Mouse (Mus musculus) adrenal gland, adult 2 months (tissue): Measurements from ENCODE around the gene Rgs12. TPM values are rescaled to one million over a fixed set of nuclear protein-coding genes. Genes with fewer than 3 reads are reported as not detected.
A peak's percentile ranks its signal among the peaks of the same experiment; 100 is the strongest.

Experiments used
- DNase-seq: peaks from one replicate; pipeline ENCODE4 v3.0.0; 2021
- polyA plus RNA-seq: library from polyadenylated mRNA; depleted of rRNA; stranded (reverse); fragments of >200 nt; gene quantifications from 2 replicates; pipeline ENCODE4 v1.2.3, GENCODE M21; 2012
- total RNA-seq, 2 experiments: library from RNA; stranded (reverse); gene quantifications; 2 replicates each; pipeline ENCODE4 v1.2.3; 2021

Gene Rgs12
- total and polyA plus RNA-seq, 3 experiments: 15.0 to 39.2 (median 25.8) TPM

DNA sequence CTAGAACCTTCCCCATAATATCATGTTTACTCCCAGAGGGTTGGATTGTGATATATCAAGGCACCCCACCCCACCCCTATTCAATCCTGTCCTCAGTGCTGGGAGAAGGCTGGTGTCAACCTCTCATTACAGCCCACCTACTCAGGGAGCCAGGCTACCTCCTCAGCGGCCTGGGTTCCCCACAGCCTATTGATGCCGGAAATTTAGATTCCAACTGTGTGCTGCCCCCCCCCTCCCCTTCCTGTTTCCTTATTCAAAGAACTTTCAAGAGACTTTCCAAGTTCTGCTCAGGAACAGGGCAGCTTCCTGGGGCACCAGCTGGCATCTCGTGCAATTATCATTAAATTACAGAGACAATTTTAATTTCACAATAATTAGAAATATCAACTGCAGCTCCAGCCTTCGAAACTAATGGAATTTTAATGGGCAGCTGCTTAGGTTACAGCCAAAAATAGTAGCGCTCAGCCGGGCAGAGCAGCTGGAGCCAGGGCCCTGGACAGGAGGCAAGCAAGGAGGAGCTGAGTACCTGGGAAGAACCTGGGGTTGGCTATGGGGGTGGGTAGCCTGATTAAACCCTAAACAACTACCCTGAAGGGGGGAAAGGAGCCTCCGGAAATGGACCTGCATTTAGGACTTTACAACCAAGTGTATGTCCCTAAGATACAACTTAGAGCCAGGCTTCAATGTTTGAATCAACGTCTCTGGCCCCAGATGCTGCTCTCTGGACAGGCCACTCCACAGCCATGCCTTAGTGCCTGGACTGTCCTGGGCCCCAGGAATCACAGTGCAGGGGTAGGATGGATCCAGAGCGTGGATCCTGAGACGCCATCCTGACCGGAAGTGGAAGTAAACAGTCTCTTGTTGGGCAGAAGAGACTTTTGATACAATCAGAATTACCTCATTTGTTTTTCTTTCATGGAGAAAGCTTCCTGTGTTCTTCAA lies 17.5 kb upstream of the Rgs12 start:
- no peak for DNase-seq

DNA sequence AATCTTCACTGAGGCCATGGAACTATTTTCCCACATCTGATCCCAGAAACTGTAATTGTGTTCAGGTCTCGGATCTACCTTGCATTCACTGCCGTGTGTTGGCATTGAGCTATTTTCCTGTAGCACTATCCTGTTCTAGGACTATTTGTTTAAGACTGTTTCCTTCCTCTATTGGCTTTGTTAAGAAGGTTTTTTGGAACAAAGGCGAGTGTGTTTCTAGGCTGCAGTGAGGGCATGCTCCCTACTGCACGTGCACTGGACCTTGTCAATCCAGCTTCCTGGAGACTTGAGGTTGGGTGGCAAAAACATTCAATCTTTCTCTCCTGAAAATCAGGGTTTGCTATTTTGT lies 16.8 kb upstream of the Rgs12 start:
- no peak for DNase-seq

DNA sequence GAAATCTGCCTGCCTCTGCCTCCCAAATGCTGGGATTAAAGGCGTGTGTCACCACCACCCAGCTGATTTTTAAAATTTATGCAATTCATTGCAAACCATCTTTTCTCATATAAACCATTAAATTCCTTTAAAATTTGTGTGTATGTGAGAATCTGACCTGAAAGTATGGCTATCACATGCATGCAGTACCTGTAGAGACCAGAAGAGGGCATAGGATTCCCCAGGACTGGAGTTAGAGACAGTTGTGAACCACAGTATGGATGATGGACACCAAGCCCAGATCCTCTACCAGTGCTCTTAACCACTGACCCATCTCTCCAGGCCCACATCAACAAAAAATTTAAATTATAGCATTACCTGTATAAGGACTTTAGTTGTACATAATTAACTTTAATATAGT lies 15.8 kb upstream of the Rgs12 start:
- DNase-seq: no peak

DNA sequence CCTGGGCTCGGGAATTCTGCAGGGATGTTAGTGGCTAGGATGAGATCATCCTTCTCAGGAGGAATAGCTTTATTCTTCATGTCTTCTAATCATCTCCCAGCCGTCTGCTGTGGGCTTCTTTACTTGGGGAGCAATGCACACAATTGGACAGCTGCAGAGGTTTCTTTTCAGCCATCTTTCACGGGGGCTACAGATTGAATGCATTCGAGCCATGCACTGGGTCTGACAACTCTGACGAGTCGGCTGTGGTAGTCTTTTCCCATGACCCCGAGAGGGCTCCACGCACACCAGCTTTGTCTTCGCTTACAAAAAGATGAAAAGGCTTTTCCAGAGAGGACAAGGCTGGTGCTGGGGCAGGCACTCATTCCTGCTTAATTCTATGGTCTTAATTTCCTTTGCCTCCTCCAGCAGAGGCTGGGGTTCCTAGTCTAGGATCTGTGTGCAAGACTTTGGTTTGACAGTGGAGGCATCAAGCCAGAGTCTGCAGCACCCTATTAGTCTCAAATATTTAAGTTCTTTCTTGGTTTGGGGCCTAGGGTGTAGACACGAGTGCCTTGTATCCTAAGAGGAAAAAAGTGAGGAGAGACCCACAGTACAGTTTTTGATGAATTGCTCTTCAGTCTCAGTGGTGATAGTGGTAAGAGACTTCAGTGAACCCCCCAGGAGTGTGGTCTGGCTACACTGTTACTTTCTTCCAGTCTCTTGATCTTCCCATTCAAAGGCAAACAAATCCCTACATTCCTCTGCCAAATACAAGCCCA lies 7.4 kb upstream of the Rgs12 start:
- no peak for DNase-seq

DNA sequence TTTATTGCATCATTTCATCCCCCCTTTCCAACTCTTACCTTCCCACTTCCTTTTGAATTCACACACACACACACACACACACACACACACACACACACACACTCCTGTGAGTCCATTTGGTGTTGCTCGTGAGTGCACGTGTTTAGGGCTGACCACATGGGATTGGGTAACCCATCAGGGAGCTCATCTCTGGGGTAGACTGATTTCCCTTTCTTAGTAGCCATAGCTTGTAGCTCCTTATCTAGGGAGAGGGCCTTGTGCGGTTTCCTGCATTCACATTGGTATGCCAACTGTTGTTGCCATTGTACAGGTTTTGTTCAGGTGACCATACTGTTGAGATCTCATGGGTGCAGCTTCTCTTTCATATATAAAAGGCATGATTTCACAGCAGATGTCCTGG lies 5.8 kb upstream of the Rgs12 start:
- DNase-seq: no peak

DNA sequence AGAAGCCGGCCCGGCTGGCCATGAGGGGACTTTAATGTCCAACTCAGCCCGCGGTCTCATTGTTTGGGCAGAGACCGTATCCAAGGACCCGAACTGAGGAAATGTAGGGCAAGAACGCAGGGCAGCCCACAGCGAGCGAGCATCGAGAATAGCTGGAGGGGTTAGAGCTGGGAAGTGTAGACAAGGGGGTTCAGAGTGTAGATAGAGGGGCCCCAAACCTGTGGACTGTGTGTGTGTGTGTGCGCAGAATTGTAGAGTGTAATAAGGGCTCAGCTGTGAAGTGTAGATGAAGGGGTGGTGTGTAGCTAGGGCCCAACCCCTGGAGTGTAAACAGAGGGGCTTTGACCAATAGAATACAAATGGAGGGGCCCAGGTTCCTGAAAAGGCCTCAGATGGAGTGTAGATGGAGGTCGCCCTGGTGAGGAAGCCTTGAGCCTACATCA lies 545 bp downstream of the Rgs12 start:
- no peak for DNase-seq

DNA sequence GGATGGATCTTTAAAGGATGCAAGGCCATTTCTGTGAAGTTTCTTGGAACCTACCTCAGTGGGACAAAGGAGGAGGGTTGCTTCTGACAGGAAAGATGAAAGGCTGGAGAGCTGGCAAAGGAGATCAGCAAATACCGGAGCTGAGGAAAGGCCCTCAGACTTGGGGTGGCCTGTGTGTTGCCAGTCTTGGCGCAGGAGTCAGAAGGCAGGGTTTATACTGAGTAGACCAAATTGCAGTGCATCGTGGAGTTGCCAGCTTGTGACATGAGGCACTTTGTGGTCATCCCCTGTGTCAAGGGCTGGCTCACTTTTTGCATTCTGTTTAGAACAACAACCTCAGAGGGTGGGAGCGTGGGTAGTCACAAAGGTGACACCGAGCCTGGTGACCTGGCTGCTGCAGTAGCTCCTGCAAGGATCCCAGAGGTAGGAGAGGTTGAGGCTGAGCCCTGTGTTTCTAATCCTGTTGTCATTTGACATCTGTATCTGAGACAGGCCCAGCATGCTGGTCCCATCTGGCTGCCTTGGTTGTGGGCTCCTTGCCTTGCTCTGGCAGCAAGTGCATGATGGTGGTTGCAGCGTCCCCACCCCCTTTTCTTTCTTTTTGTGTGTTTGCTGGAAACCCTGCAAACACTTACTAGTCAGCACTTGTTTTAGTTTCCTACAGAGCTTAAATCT lies 1.4 kb downstream of the Rgs12 start:
- DNase-seq: peak; percentile 40

DNA sequence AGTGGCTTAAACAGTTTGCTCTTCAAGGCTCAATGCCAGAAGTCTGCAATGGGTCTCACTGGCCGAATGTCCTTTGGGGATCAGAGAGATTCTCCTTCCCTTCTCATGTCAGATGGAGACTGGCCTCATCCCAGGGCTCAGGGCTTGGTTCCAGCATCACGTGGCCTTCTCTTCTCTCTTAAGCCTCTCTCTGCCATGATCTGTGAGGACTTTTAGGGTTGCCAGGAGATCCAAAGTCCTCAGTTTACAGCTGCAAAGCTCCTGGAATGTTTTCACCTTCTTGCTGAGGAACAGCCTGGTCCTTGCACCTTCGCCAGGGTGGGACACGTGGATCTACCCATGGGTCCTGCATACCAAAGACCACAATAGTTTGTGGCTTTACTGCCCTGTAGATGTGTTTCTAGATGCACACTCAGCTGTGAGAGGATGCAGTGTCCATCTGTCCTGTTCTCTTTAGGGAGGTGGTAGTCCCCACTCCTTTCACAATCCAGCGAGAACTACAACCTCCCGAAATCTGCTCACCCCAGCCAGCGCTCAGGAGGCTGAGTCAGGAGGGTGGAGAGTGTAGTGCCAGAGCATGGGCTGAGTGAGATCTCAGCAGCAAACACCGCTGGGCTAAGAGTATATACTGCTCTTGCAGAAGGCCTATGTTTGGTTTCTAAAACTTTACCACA lies 2.1 kb downstream of the Rgs12 start:
- DNase-seq: no peak

DNA sequence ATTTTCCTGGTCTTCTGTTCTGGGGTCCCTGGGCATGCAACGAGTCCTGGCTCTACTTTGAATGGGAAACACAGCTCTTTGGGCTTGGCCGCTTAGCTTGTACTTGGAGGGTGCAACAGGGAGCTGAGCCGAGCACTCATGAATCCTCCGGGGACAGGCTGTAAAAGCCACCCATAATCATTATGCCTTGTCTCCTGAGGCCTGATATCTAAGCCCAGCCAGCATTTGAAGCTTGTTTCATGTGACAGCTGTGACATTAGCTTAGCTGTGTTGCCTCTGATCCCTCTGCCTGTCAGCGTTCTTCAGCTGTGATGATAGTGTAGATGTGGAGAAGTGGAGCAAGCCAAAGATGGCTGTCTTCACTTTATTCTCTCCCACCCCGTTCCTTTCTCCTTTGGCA lies 5.3 kb downstream of the Rgs12 start:
- no peak for DNase-seq

DNA sequence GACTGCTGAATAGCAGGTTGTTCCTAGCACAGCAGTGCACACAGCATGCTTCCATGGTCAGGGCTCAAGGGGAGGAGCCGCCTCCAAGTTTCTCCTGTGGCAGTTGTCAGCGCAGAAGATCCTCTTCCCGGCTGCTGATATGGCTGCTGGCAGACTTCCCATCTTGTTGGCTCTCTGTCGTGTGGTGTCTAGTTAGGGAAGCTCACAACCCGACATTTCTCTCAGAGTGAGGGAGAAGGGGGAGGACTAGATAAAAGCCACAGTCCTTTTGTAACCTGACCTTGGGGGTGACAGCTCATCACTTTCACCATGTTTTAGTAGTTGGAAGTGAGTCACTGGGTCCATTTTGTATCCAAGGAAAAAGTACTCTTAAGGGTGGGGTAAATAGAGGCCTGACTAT lies 6.4 kb downstream of the Rgs12 start:
- peak; percentile 90 for DNase-seq

DNA sequence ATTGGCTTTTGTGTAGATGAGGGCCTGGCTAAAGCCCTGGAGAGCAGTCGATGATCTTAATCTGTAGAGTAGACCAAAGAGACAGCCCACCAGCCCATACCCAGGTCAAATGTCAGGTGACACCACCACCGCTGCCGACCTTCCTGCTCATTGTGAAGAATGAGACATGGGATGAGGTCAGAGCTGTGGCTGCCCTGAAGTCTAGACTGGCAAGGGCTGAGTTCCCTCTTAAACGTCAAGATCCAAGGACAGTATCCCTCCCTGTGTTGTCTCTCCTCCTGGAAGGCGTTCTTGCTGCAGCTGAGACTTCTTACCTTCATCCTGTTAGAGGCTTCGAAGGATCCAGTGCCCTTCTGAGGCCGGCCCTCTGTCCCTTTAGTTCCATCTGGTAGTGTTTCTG lies 6.9 kb downstream of the Rgs12 start:
- peak; percentile 65 for DNase-seq

DNA sequence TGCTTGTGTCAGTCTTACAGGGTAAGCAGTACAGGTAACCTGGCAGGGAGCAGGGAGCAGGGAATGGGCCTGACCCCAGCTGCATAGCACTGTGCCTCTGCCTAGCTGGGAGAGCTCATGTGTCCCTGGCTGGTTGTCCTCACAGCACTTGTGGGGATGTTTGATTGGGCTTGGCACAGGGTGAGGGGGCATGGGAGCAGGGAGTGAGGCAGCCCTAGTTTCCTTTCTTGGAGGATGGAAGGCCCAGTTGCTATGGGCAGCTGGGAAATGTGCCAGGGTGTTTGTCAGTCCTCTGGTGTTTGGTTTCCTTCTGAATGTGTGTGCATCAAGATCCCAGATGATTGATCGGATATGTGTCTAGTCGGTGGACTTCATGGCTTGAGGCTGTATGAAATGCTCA lies 7.8 kb downstream of the Rgs12 start:
- DNase-seq: peak; percentile 45

DNA sequence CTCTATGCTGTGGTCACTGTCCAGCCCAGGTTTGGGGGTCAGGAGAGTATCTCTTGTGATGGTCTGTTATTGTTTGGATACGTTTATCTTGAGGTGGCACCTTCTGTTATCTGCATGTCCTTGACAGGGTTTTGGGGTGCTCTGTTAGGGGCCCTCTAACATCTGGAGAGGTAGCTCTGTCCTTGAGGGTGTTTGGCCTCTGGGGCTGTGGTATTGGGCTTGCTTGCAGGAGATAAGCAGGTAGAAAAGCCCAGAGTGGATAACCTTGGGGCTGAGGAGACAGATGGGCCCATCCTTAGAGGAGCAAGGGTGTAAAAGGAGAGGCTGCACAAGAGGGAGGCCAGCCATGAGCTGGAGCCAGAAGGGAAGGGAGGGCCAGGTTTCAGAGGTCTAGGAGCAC lies 10.8 kb downstream of the Rgs12 start:
- no peak for DNase-seq

DNA sequence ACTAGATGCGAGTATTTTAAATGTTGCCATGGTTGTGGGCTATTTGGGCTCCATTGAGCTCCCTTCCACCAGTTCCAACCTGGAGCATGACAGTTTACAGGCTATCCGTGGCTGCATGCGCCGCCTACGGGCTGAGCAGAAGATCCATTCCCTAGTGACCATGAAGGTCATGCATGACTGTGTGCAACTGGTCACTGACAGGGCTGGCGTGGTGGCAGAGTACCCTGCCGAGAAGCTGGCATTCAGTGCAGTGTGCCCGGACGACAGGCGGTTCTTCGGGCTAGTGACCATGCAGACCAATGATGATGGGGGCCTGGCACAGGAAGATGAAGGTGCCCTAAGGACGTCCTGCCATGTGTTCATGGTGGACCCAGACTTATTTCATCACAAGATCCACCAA lies 16.3 kb downstream of the Rgs12 start:
- DNase-seq: peak; percentile 47

DNA sequence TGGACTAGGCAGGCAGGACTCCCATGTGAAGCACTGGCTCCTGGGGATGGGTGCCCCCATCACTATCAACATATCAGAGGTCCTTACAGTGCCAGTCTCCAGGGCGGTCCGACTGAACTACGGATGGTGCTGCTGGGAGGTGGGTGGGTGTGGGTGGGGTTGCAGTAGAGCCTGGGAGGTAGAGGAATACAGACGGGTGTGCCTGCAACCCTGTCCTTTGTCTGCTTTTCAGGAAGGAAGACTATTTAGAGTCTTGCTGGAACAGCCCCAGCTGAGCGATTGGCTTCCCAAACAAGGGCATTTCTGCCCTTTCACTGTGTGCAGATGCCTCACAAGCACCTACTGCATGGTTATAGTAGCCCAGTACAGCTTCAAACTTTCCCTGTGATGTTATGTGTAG lies 19.1 kb downstream of the Rgs12 start:
- no peak for DNase-seq

DNA sequence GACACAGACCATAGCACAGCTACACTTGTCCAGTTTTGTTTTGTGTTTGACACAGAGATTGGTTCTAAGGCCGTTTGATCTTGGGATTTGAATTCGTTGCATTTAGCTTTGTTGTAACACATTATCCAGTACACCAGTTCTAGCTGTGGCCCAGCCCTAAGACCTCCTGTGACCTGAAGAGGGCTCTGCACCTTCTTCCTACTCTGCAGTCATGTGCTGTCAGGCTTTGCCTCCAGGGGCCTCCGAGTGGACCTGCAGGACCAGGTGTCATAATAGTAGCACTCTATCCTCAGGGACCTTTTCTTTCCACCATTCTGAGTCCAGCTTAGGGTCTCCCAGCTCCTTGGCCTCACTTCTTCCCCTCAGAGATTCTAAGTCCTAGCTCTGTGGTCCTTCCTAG lies 23.2 kb downstream of the Rgs12 start:
- no peak for DNase-seq

DNA sequence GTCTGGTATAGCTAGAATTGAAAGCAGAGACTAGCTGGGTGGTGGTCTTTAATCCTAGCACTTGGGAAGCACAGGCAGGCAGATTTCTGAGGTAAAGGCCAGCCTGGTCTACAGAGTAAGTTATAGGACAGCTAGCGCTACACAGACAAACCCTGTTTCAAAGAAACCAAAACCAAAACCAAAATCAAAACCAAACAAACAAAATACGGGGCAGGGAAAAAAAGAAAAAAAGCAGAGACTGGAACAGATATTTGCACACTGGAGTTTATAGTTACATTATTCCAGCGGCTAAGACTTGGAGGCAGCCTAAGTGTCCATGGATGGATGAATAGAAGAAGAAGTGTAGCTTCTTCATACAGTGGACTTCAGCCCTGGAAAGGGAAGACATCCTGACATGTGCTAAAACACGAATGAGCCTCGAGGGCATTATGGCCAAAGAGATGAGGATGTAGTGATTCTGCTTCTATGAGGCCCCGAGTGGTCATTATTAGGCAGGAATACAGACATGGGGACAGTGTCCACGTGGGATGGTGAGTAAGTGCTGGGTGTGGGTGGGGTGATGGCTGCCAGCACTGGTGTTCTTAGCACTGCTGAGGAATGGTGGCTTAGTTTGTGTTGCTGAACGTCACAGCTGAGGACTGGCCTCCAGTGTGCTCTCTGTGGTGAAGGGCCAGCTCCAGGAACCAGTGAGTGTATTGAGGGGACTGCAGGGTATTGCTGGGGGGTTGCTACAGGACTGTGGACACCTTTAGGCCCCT lies 24.5 kb downstream of the Rgs12 start:
- DNase-seq: no peak

DNA sequence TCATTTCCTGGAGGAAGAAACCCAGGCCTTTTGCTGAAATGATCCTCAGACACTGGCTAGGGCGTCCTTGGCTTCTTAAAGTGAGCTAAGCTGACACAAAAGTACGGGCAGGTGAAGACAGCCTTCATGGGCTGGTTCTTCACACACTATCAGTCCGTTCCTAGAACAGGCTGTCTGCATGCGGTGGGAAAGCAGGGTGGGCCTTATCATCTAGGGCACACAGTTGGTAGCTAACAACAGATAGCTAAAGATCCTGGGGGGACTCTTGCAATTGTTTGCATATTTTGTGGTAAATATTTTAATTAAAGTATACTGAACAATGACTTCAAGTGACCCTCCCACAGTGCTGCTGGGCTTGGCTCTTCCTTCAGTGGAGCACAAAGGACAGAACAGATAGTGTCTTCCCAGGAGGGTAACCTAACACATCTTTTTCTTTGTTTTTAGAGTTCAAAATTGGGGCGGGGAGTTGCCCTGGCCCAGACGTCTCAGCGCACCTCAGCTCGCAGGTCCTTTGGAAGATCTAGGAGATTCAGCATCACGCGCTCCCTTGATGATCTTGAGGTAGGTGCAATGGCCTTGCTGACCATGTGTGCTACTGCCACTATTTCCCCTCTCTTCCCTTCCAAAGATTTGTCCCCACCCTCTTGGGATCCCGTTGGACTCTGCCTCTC lies 25.7 kb downstream of the Rgs12 start:
- no peak for DNase-seq

DNA sequence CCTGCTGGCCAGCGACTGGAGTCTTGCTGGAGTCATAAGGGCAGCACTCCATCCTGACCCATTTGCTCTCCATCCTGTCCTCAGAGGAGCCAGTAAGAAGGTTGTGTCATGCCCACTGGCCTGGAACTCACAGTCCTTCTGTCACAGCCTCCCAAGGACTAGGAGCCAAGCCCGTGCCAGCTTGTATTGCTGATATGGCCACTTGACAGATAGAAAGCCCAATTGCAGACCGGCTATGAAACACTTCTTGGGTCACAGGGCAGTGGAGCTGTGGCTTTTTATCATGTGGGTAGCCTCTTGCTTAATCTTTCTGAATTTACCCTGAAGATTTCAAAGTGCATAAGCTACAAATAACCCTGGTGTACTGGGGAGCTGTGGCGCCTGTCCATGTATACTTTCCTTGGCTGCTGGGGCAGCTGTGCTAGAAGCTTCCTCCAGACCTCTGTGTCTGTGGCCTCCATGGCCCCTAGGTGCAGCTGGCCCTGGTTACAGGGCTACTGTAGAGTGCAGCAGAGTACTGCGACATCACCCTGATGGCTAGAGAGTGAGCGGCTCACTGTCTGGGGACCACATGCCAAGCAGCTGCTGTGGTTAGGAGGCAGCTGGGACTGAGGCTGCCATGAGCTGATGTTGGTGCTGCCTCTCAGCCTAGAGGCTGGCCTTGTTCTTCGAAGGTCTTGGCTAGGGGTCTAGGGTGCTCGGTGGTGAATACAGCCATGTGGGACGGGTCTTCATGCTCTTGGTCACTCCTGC lies 27.5 kb downstream of the Rgs12 start:
- peak; percentile 90 for DNase-seq

DNA sequence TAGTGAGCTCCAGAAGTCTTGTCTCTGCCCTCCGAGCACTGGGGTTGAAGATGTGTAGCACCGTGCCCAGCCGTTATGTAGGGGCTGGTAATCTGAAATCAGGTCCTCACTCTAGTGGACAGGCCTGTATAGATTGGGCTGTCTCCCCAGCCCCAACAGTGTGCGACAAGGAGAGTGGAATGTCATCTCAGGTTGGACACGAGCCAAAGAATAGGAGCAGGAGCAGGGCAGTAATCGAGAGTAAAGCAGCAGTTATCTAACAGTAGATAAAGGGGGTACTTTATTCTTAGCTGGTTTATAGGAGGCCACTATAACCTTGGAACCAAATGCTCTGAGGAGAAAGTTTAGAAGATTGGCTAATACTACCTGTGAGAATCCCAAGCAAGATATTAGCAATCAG lies 30.9 kb downstream of the Rgs12 start:
- no peak for DNase-seq
